Mouse (Mus musculus) retina, embryonic 14.5 days (tissue): ENCODE measurements around the gene Ripor2.

ENCODE experiments used
- DNase-seq: peaks from one replicate; pipeline ENCODE4 v3.0.0-alpha.2; 2015; ENCODE audit warnings: low spot score

The Ripor2 gene

GRCm38 (mm10) chr13:24646324-24646723, 64.3 kb downstream of the Ripor2 start:
- DNase-seq = no peak

- DNase-seq = no peak
Observed at GRCm38 (mm10) chr13:24647444-24647843, 65.5 kb downstream of the Ripor2 start.

- no peak for DNase-seq
Observed at GRCm38 (mm10) chr13:24648027-24648426, 66.0 kb downstream of the Ripor2 start.

GRCm38 (mm10) chr13:24648668-24649067, 66.7 kb downstream of the Ripor2 start:
- no peak for DNase-seq

- DNase-seq = no peak
Observed at GRCm38 (mm10) chr13:24649099-24649498, 67.1 kb downstream of the Ripor2 start.

GRCm38 (mm10) chr13:24651018-24651417, 69.0 kb downstream of the Ripor2 start:
- peak; percentile 29 for DNase-seq

GRCm38 (mm10) chr13:24654919-24655635, 73.1 kb downstream of the Ripor2 start:
- DNase-seq = no peak

- peak; percentile 64 for DNase-seq
Observed at GRCm38 (mm10) chr13:24656719-24657497, 74.9 kb downstream of the Ripor2 start.

GRCm38 (mm10) chr13:24666763-24667162, 84.8 kb downstream of the Ripor2 start:
- no peak for DNase-seq

- DNase-seq = no peak
Observed at GRCm38 (mm10) chr13:24668556-24668955, 86.6 kb downstream of the Ripor2 start.

- DNase-seq = no peak
Observed at GRCm38 (mm10) chr13:24670676-24671075, 88.7 kb downstream of the Ripor2 start.

GRCm38 (mm10) chr13:24679027-24679680, 97.2 kb downstream of the Ripor2 start:
- no peak for DNase-seq

- no peak for DNase-seq
Observed at GRCm38 (mm10) chr13:24680951-24681350, 99.0 kb downstream of the Ripor2 start.

- DNase-seq = no peak
Observed at GRCm38 (mm10) chr13:24682346-24682745, 100.4 kb downstream of the Ripor2 start.

GRCm38 (mm10) chr13:24684503-24684902, 102.5 kb downstream of the Ripor2 start:
- DNase-seq = no peak

GRCm38 (mm10) chr13:24685846-24686245, 103.9 kb downstream of the Ripor2 start:
- no peak for DNase-seq

- DNase-seq = peak; percentile 95
Observed at GRCm38 (mm10) chr13:24686705-24687665, 105.0 kb downstream of the Ripor2 start.

GRCm38 (mm10) chr13:24693312-24693711, 111.3 kb downstream of the Ripor2 start:
- no peak for DNase-seq

- DNase-seq = no peak
Observed at GRCm38 (mm10) chr13:24698746-24699145, 116.8 kb downstream of the Ripor2 start.

- DNase-seq = no peak
Observed at GRCm38 (mm10) chr13:24702128-24702527, 120.1 kb downstream of the Ripor2 start.

- DNase-seq = no peak
Observed at GRCm38 (mm10) chr13:24709656-24710396, 127.8 kb downstream of the Ripor2 start.
